Mouse (Mus musculus): ENCODE data around the gene Musk. TPM values are rescaled to one million over a fixed set of nuclear protein-coding genes. Genes with fewer than 3 reads are reported as not detected.

Gene Musk
- polyA plus RNA-seq, 1 experiment = 0.39 TPM

DNA sequence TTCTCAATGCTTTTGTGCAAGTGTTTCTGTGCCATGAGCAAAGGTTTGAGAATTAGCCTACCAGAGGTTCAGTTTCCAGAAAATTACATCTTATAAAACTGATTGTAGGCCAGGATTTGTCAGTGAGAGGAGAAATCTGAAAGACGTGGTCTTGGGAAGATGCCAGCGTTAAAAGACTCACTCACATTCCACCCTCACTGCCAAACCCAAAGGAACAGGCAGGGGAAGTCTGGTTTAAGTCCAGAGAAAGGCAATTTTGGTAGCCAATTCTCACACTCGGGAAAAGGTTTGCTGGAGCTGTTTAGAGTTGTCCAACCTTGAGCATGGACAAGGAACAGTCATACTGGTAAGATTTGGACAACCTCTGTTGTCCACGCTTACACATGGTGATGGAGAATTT, 131.6 kb downstream of the Musk start:
- DNase-seq = no peak
- Histone ChIP-seq H3K4me3 (ENCODE audit: control insufficient read depth, insufficient read depth, low read length) (no peak overlapping the region), H3K4me1 (replicated peaks; ENCODE audit: control insufficient read depth, insufficient read depth, low read length) (no peaks in the 10 kb centered on the region), H3K36me3 (ENCODE audit: control insufficient read depth, insufficient read depth, low read length) (no peaks in the 10 kb centered on the region), H3K27me3 (ENCODE audit: control insufficient read depth, insufficient read depth, low read length) (no peaks in the 10 kb centered on the region), H3K27ac (ENCODE audit: control insufficient read depth, insufficient read depth, low read length) (no peak overlapping the region)
- WGBS = 82% methylated on average over 4 of the region's 4 CpGs
- TF ChIP-seq POLR2A (IDR thresholded peaks at IDR 0.05; ENCODE audit: control insufficient read depth, extremely low read depth, insufficient read depth, low read length, poor library complexity) = no peak
- no peak for TF ChIP-seq CTCF (IDR thresholded peaks at IDR 0.05; ENCODE audit: borderline replicate concordance, control insufficient read depth, extremely low read depth, insufficient read depth, low read length, poor library complexity)

DNA sequence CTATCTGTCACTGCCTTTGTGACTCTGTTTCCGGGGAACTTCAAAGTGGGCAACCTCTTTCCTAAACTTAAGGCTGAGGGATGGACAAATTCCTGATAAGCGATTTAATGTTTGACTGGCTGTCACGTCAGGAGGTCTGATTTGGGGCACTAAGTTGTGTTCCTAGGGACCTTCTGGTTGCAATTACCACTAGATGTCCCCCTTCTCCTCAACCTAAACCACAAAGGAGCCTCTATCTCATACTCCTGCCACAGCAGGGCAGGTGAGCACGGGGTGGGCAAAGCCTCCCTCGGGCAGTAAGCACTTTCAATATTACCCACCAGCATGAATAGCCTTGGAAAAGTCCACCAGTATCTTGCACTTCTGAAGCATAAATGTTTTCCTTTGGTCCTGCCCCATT, 133.5 kb downstream of the Musk start:
- H3K27ac ChIP-seq (ENCODE audit: control insufficient read depth, insufficient read depth, low read length) = no peak overlapping the region
- DNase-seq = no peak
- WGBS = 31% methylated on average over 5 of the region's 5 CpGs
- no peaks in the 10 kb centered on the region for H3K36me3 ChIP-seq (ENCODE audit: control insufficient read depth, insufficient read depth, low read length)
- TF ChIP-seq CTCF (IDR thresholded peaks at IDR 0.05; ENCODE audit: borderline replicate concordance, control insufficient read depth, extremely low read depth, insufficient read depth, low read length, poor library complexity) = no peak
- TF ChIP-seq POLR2A (IDR thresholded peaks at IDR 0.05; ENCODE audit: control insufficient read depth, extremely low read depth, insufficient read depth, low read length, poor library complexity) = no peak
- H3K27me3 ChIP-seq (ENCODE audit: control insufficient read depth, insufficient read depth, low read length) = no peaks in the 10 kb centered on the region
- no peaks in the 10 kb centered on the region for H3K4me1 ChIP-seq (replicated peaks; ENCODE audit: control insufficient read depth, insufficient read depth, low read length)
- no peak overlapping the region for H3K4me3 ChIP-seq (ENCODE audit: control insufficient read depth, insufficient read depth, low read length)

DNA sequence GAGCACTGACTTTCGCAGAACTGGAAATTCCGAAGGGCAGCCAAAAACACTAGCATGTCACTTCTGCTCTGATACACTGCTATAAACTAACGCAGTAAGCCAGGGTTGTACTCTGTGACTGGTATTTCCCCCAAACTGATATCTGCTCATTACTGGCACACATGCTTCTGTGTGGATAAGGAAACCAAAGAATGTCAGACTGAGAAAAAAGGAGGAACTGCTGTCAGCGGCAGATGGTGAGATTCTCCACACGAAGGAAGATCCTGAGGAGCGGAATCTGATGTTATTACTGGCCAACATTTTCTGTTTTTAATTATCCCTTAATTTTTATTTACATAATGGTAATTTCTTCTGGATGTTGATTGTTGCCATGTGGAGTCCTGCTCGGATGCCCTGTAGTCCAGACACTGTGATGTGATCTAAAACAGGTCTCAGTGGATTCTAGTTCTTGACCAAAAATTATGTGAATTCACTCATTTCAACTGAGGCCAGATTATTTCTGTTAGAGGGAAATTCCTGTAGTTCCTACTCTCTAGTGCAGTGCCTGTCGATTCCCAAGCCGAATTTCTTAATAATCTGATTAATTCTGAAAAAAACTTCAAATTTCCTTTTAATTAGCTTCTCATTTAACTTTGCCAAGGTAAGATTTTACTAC, 137.6 kb downstream of the Musk start:
- 41% methylated on average over 9 of the region's 9 CpGs for WGBS
- Histone ChIP-seq H3K27me3 (ENCODE audit: control insufficient read depth, insufficient read depth, low read length) (no peaks in the 10 kb centered on the region), H3K4me3 (ENCODE audit: control insufficient read depth, insufficient read depth, low read length) (no peak overlapping the region), H3K4me1 (replicated peaks; ENCODE audit: control insufficient read depth, insufficient read depth, low read length) (no peaks in the 10 kb centered on the region), H3K36me3 (ENCODE audit: control insufficient read depth, insufficient read depth, low read length) (no peaks in the 10 kb centered on the region), H3K27ac (ENCODE audit: control insufficient read depth, insufficient read depth, low read length) (no peak overlapping the region)
- no peak for TF ChIP-seq POLR2A (IDR thresholded peaks at IDR 0.05; ENCODE audit: control insufficient read depth, extremely low read depth, insufficient read depth, low read length, poor library complexity)
- TF ChIP-seq CTCF (IDR thresholded peaks at IDR 0.05; ENCODE audit: borderline replicate concordance, control insufficient read depth, extremely low read depth, insufficient read depth, low read length, poor library complexity) = no peak
- DNase-seq = no peak

Other genes starting within 250 kb of the Musk start
- 1.4 and 1.5 TPM in 2 replicates for gene Svep1, start 79.1 kb upstream of the Musk start, polyA plus RNA-seq (2012; rRNA removed)

Measured in thymus, adult 2 months (tissue).